Mouse (Mus musculus) c-Kit-positive CD71-negative TER-119-negative erythroid progenitor cells, embryonic 14.5 days (primary cell): ENCODE measurements around the gene Slc27a1.
A peak's percentile ranks its signal among the peaks of the same experiment; 100 is the strongest.

Experiments
- DNase-seq: peaks from one replicate; pipeline ENCODE4 v3.0.0-alpha.2; 2013; ENCODE audit warnings: low read depth

Gene Slc27a1

GRCm38 (mm10) chr8:71558071-71558957, 10.4 kb upstream of the Slc27a1 start, which contains the start of gene Tmem221:
Gene Tmem221, minus strand, starts transcription at chr8:71558871.
- DNase-seq = no peak

- peak; percentile 84 for DNase-seq
These were observed 9.6 kb upstream of the Slc27a1 start for GRCm38 (mm10) chr8:71558958-71559690.

GRCm38 (mm10) chr8:71560071-71560470, 8.6 kb upstream of the Slc27a1 start:
- no peak for DNase-seq

GRCm38 (mm10) chr8:71560765-71561164, 7.9 kb upstream of the Slc27a1 start:
- no peak for DNase-seq

GRCm38 (mm10) chr8:71561401-71561800, 7.3 kb upstream of the Slc27a1 start:
- peak; percentile 83 for DNase-seq

- DNase-seq = peak; percentile 55
These were observed 5.9 kb upstream of the Slc27a1 start for GRCm38 (mm10) chr8:71562751-71563150.

- DNase-seq = no peak
These were observed 4.7 kb upstream of the Slc27a1 start for GRCm38 (mm10) chr8:71563992-71564391.

- DNase-seq = no peak
These were observed 2.2 kb upstream of the Slc27a1 start, which contains the start of gene Nxnl1 for GRCm38 (mm10) chr8:71566501-71566900. Gene Nxnl1, minus strand, starts transcription at chr8:71566601.

- DNase-seq = no peak
These were observed 1.1 kb upstream of the Slc27a1 start for GRCm38 (mm10) chr8:71567587-71567986.

- DNase-seq = no peak
These were observed 259 bp downstream of the Slc27a1 start for GRCm38 (mm10) chr8:71568941-71569340.

- DNase-seq = peak; percentile 77
These were observed 946 bp downstream of the Slc27a1 start for GRCm38 (mm10) chr8:71569366-71570290.

GRCm38 (mm10) chr8:71570291-71570954, 1.7 kb downstream of the Slc27a1 start:
- peak; percentile 89 for DNase-seq

GRCm38 (mm10) chr8:71572077-71572476, 3.4 kb downstream of the Slc27a1 start:
- DNase-seq = no peak

GRCm38 (mm10) chr8:71572847-71573633, 4.4 kb downstream of the Slc27a1 start:
- DNase-seq = no peak

- no peak for DNase-seq
These were observed 5.7 kb downstream of the Slc27a1 start for GRCm38 (mm10) chr8:71574426-71574825.

- DNase-seq = no peak
These were observed 6.3 kb downstream of the Slc27a1 start for GRCm38 (mm10) chr8:71575020-71575419.

- DNase-seq = no peak
These were observed 9.2 kb downstream of the Slc27a1 start for GRCm38 (mm10) chr8:71577856-71578387.

GRCm38 (mm10) chr8:71579009-71579408, 10.3 kb downstream of the Slc27a1 start:
- DNase-seq = no peak

- no peak for DNase-seq
These were observed 10.8 kb downstream of the Slc27a1 start for GRCm38 (mm10) chr8:71579476-71579875.

- DNase-seq = no peak
These were observed 11.5 kb downstream of the Slc27a1 start for GRCm38 (mm10) chr8:71580201-71580600.
